ENCODE assay signal across 27 mouse cellular contexts in the genomic region with DNA sequence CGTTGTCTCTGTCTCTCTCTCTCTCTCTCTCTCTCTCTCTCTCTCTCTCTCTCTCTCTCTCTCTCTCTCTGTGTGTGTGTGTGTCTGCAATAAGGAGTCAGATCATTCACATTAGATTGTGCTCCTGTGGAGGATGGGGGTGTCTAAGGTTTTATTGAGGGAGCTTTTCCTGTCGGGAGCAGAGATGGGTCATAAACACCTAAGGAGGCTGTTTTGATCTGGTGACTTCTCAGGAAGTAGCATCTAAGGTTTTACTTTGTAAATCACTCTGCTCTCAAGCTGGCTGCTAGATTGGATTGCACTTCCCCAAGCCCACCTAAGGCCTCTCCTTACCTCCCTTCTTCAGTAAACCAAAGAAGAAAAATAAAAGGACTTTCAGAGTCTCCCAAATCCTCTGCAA. TPM values are rescaled to one million over a fixed set of nuclear protein-coding genes. Genes with fewer than 3 reads are reported as not detected.
DNase-seq lines count a peak whose midpoint lies in the region; ATAC-seq and TF ChIP-seq lines count a peak whose summit lies in the region.
"Had no signal": no experiment of that assay in that cellular context is flagged by ENCODE, and none has a peak within 500 bp of the region (broad histone marks: within the 10 kb centered on the region; RNA-seq: fewer than 3 reads in every experiment).

No protein-coding gene starts in this region.

- peak overlapping the region; percentile 43 for H3K4me2 ChIP-seq in hindbrain, embryonic 12.5 days (replicated peaks)
- H3K4me2 ChIP-seq in hindbrain, postnatal 0 days (ENCODE audit: low read depth, low read length) = no peak overlapping the region
- no peak overlapping the region for H3K4me2 ChIP-seq in kidney, embryonic 16.5 days (replicated peaks; ENCODE audit: low read depth, low read length)
- peak overlapping the region; percentile 51 for H3K4me2 ChIP-seq in hindbrain, embryonic 14.5 days (replicated peaks)
- peak overlapping the region; percentile 63 for H3K4me2 ChIP-seq in neural tube, embryonic 13.5 days
- no peak overlapping the region for H3K4me2 ChIP-seq in forebrain, embryonic 13.5 days
- H3K4me2 ChIP-seq: embryonic facial prominence, embryonic 15.5 days had no signal

- no peaks in the 10 kb centered on the region for H3K36me3 ChIP-seq in hindbrain, embryonic 12.5 days
- H3K36me3 ChIP-seq in hindbrain, postnatal 0 days (ENCODE audit: insufficient read depth, low read length) = no peaks in the 10 kb centered on the region
- no peaks in the 10 kb centered on the region for H3K36me3 ChIP-seq in kidney, embryonic 16.5 days (ENCODE audit: insufficient read depth, low read length)
- no peaks in the 10 kb centered on the region for H3K36me3 ChIP-seq in hindbrain, embryonic 14.5 days (replicated peaks; ENCODE audit: control insufficient read depth, insufficient read depth)
- no peaks in the 10 kb centered on the region for H3K36me3 ChIP-seq in neural tube, embryonic 13.5 days
- H3K36me3 ChIP-seq in forebrain, embryonic 13.5 days (ENCODE audit: poor library complexity, severe bottlenecking) = no peaks in the 10 kb centered on the region
- H3K36me3 ChIP-seq: embryonic facial prominence, embryonic 15.5 days; forebrain, embryonic 10.5 days; heart, embryonic 10.5 days had no signal

- 3% methylated on average over 2 of the region's 2 CpGs for WGBS in hindbrain, embryonic 12.5 days
- 7% methylated on average over 2 of the region's 2 CpGs for WGBS in hindbrain, postnatal 0 days
- WGBS in kidney, embryonic 16.5 days = 11% methylated on average over 2 of the region's 2 CpGs
- WGBS in hindbrain, embryonic 14.5 days = 1% methylated on average over 2 of the region's 2 CpGs
- 9% methylated on average over 2 of the region's 2 CpGs for WGBS in neural tube, embryonic 13.5 days
- WGBS in forebrain, embryonic 13.5 days = 2% methylated on average over 2 of the region's 2 CpGs

- H3K9me3 ChIP-seq in hindbrain, embryonic 12.5 days (replicated peaks) = no peaks in the 10 kb centered on the region
- H3K9me3 ChIP-seq in hindbrain, postnatal 0 days (ENCODE audit: low read length) = no peaks in the 10 kb centered on the region
- no peaks in the 10 kb centered on the region for H3K9me3 ChIP-seq in kidney, embryonic 16.5 days (ENCODE audit: low read length)
- H3K9me3 ChIP-seq in hindbrain, embryonic 14.5 days (ENCODE audit: control insufficient read depth, low read length) = no peaks in the 10 kb centered on the region
- no peaks in the 10 kb centered on the region for H3K9me3 ChIP-seq in neural tube, embryonic 13.5 days
- H3K9me3 ChIP-seq in forebrain, embryonic 13.5 days (replicated peaks) = no peaks in the 10 kb centered on the region
- H3K9me3 ChIP-seq: embryonic facial prominence, embryonic 15.5 days; forebrain, embryonic 10.5 days; heart, embryonic 10.5 days had no signal

- H3K27me3 ChIP-seq in hindbrain, embryonic 12.5 days = peaks cover 100% of the 10 kb centered on the region
- H3K27me3 ChIP-seq in hindbrain, postnatal 0 days (ENCODE audit: insufficient read depth, low read length) = peaks cover 96% of the 10 kb centered on the region
- peaks cover 40% of the 10 kb centered on the region for H3K27me3 ChIP-seq in kidney, embryonic 16.5 days (ENCODE audit: insufficient read depth, low read length)
- peaks cover 98% of the 10 kb centered on the region for H3K27me3 ChIP-seq in hindbrain, embryonic 14.5 days (ENCODE audit: control insufficient read depth, insufficient read depth, low read length)
- H3K27me3 ChIP-seq in neural tube, embryonic 13.5 days = no peaks in the 10 kb centered on the region
- peaks cover 100% of the 10 kb centered on the region for H3K27me3 ChIP-seq in forebrain, embryonic 13.5 days
- H3K27me3 ChIP-seq: CH12.LX, Patski had no signal

- no peak for ATAC-seq in hindbrain, embryonic 12.5 days (ENCODE audit: low FRiP score)
- no peak for ATAC-seq in hindbrain, postnatal 0 days
- 0 out of 2 replicates have a peak, but pooled peaks have one; percentile 40 for ATAC-seq in kidney, embryonic 16.5 days (ENCODE audit: low FRiP score, low TSS enrichment)
- ATAC-seq in hindbrain, embryonic 14.5 days (ENCODE audit: low FRiP score) = no peak
- no peak for ATAC-seq in neural tube, embryonic 13.5 days (ENCODE audit: low read depth)
- ATAC-seq in forebrain, embryonic 13.5 days = no peak
- ATAC-seq: activated CD4-positive, CD25-positive, alpha-beta regulatory T cell, adult 4 months; forebrain, embryonic 16.5 days; inflammation-experienced regulatory T-cells, adult 6 months; Patski had no signal

- no peak overlapping the region for H3K4me3 ChIP-seq in hindbrain, embryonic 12.5 days
- no peak overlapping the region for H3K4me3 ChIP-seq in hindbrain, postnatal 0 days (ENCODE audit: low read length)
- H3K4me3 ChIP-seq in kidney, embryonic 16.5 days (ENCODE audit: low read length) = no peak overlapping the region
- H3K4me3 ChIP-seq in hindbrain, embryonic 14.5 days (replicated peaks; ENCODE audit: low read length) = no peak overlapping the region
- H3K4me3 ChIP-seq in neural tube, embryonic 13.5 days = no peak overlapping the region
- no peak overlapping the region for H3K4me3 ChIP-seq in forebrain, embryonic 13.5 days
- H3K4me3 ChIP-seq: embryonic facial prominence, embryonic 15.5 days; erythroblast, embryonic 14.5 days; forebrain, embryonic 10.5 days; heart, embryonic 10.5 days had no signal

- H3K27ac ChIP-seq in hindbrain, embryonic 12.5 days = no peak overlapping the region
- no peak overlapping the region for H3K27ac ChIP-seq in hindbrain, postnatal 0 days
- peak overlapping the region; percentile 35; the same call in 1 of the 2 replicates for H3K27ac ChIP-seq in kidney, embryonic 16.5 days (ENCODE audit: low read length)
- H3K27ac ChIP-seq in hindbrain, embryonic 14.5 days = no peak overlapping the region
- H3K27ac ChIP-seq in neural tube, embryonic 13.5 days (replicated peaks) = peak overlapping the region; percentile 92
- no peak overlapping the region for H3K27ac ChIP-seq in forebrain, embryonic 13.5 days
- H3K27ac ChIP-seq: embryonic facial prominence, embryonic 15.5 days; forebrain, embryonic 10.5 days; heart, embryonic 10.5 days had no signal

- no peak for DNase-seq in hindbrain, postnatal 0 days (ENCODE audit: low spot score)
- DNase-seq in kidney, adult 9 months = no peak
- DNase-seq in hindbrain, embryonic 14.5 days (ENCODE audit: low spot score) = no peak
- DNase-seq: adrenal gland, postnatal 14 days; cerebellum, adult 11-12 months; cerebellum, adult 9-11 months; cerebellum, postnatal 36 days; gastrocnemius, postnatal 10 days; heart, adult 18-20 months; heart, postnatal 10 days; heart, postnatal 4 days had no signal

- H3K4me1 ChIP-seq in hindbrain, embryonic 12.5 days = no peaks in the 10 kb centered on the region
- H3K4me1 ChIP-seq in hindbrain, postnatal 0 days (ENCODE audit: insufficient read depth, low read length) = no peaks in the 10 kb centered on the region
- H3K4me1 ChIP-seq in kidney, embryonic 16.5 days (ENCODE audit: insufficient read depth, low read length) = peaks cover 57% of the 10 kb centered on the region
- H3K4me1 ChIP-seq in hindbrain, embryonic 14.5 days (replicated peaks; ENCODE audit: control insufficient read depth, insufficient read depth, low read length) = no peaks in the 10 kb centered on the region
- peaks cover 100% of the 10 kb centered on the region for H3K4me1 ChIP-seq in neural tube, embryonic 13.5 days (replicated peaks)
- no peaks in the 10 kb centered on the region for H3K4me1 ChIP-seq in forebrain, embryonic 13.5 days
- H3K4me1 ChIP-seq: embryonic facial prominence, embryonic 15.5 days; forebrain, embryonic 10.5 days; heart, embryonic 10.5 days had no signal

- no peak overlapping the region for H3K9ac ChIP-seq in hindbrain, embryonic 12.5 days
- no peak overlapping the region for H3K9ac ChIP-seq in hindbrain, postnatal 0 days (replicated peaks; ENCODE audit: low read length)
- H3K9ac ChIP-seq in kidney, embryonic 16.5 days (replicated peaks; ENCODE audit: low read length) = no peak overlapping the region
- H3K9ac ChIP-seq in hindbrain, embryonic 14.5 days = no peak overlapping the region
- H3K9ac ChIP-seq in neural tube, embryonic 13.5 days = peak overlapping the region; percentile 52; the same call in 1 of the 2 replicates
- no peak overlapping the region for H3K9ac ChIP-seq in forebrain, embryonic 13.5 days
- H3K9ac ChIP-seq: embryonic facial prominence, embryonic 15.5 days had no signal

- no peak for TF ChIP-seq CTCF in hindbrain, postnatal 0 days (IDR thresholded peaks at IDR 0.05; ENCODE audit: low read depth)

RNA-seq across cellular contexts. Expression of gene Hoxc4, which starts 5.4 kb away (rescaled TPM):
- polyA plus RNA-seq in hindbrain, embryonic 12.5 days (2016; fragmentation: Nextera tagmentation; extraction: Ambion mirVana) = 34.5 and 59.6 TPM in 2 replicates
- 12.5 and 13.1 TPM in 2 replicates for total RNA-seq in hindbrain, postnatal 0 days (2014; rRNA removed)
- 33.0 and 35.4 TPM in 2 replicates for polyA plus RNA-seq in hindbrain, postnatal 0 days (2015; fragmentation: Nextera tagmentation; extraction: Ambion mirVana)
- polyA plus RNA-seq in kidney, embryonic 16.5 days (2015; fragmentation: Nextera tagmentation; extraction: Ambion mirVana) = 6.9 and 8.6 TPM in 2 replicates
- polyA plus RNA-seq in hindbrain, embryonic 14.5 days (2014; fragmentation: Nextera tagmentation; extraction: Ambion mirVana) = 74.9 and 90.0 TPM in 2 replicates
- polyA plus RNA-seq in neural tube, embryonic 13.5 days (2015; fragmentation: Nextera tagmentation; extraction: Ambion mirVana) = 40.2 and 49.9 TPM in 2 replicates
- not detected in 2 replicates for polyA plus RNA-seq in forebrain, embryonic 13.5 days (2015; fragmentation: Nextera tagmentation; extraction: Ambion mirVana)
- polyA plus RNA-seq: activated CD4-positive, CD25-positive, alpha-beta regulatory T cell, adult 4 months; forebrain, embryonic 10.5 days; forebrain, embryonic 16.5 days; frontal cortex, adult 2 months; inflammation-experienced regulatory T-cells, adult 6 months had no signal

RNA-seq across cellular contexts. Expression of gene Hoxc6, which starts 26.1 kb away (rescaled TPM):
- polyA plus RNA-seq in hindbrain, embryonic 12.5 days (2016; fragmentation: Nextera tagmentation; extraction: Ambion mirVana) = 2.1 and 2.3 TPM in 2 replicates
- total RNA-seq in hindbrain, postnatal 0 days (2014; rRNA removed) = 0.43 and 1.4 TPM in 2 replicates
- polyA plus RNA-seq in hindbrain, postnatal 0 days (2015; fragmentation: Nextera tagmentation; extraction: Ambion mirVana) = 0.59 and 1.2 TPM in 2 replicates
- polyA plus RNA-seq in kidney, embryonic 16.5 days (2015; fragmentation: Nextera tagmentation; extraction: Ambion mirVana) = 7.6 and 11.0 TPM in 2 replicates
- 20.9 and 24.8 TPM in 2 replicates for polyA plus RNA-seq in hindbrain, embryonic 14.5 days (2014; fragmentation: Nextera tagmentation; extraction: Ambion mirVana)
- polyA plus RNA-seq in neural tube, embryonic 13.5 days (2015; fragmentation: Nextera tagmentation; extraction: Ambion mirVana) = 46.8 and 51.1 TPM in 2 replicates
- polyA plus RNA-seq in forebrain, embryonic 13.5 days (2015; fragmentation: Nextera tagmentation; extraction: Ambion mirVana) = not detected in 2 replicates
- polyA plus RNA-seq: activated CD4-positive, CD25-positive, alpha-beta regulatory T cell, adult 4 months; erythroblast, embryonic 14.5 days; forebrain, embryonic 10.5 days; forebrain, embryonic 16.5 days; frontal cortex, adult 2 months; inflammation-experienced regulatory T-cells, adult 6 months had no signal

RNA-seq across cellular contexts. Expression of gene Hoxc8, which starts 33.7 kb away (rescaled TPM):
- not detected in 2 replicates for polyA plus RNA-seq in hindbrain, embryonic 12.5 days (2016; fragmentation: Nextera tagmentation; extraction: Ambion mirVana)
- total RNA-seq in hindbrain, postnatal 0 days (2014; rRNA removed) = 0.26 TPM in 1 of 2 replicates, not detected in the other
- polyA plus RNA-seq in hindbrain, postnatal 0 days (2015; fragmentation: Nextera tagmentation; extraction: Ambion mirVana) = not detected in 2 replicates
- 6.6 and 9.2 TPM in 2 replicates for polyA plus RNA-seq in kidney, embryonic 16.5 days (2015; fragmentation: Nextera tagmentation; extraction: Ambion mirVana)
- polyA plus RNA-seq in hindbrain, embryonic 14.5 days (2014; fragmentation: Nextera tagmentation; extraction: Ambion mirVana) = 9.2 and 22.9 TPM in 2 replicates
- 75.8 and 85.5 TPM in 2 replicates for polyA plus RNA-seq in neural tube, embryonic 13.5 days (2015; fragmentation: Nextera tagmentation; extraction: Ambion mirVana)
- not detected in 2 replicates for polyA plus RNA-seq in forebrain, embryonic 13.5 days (2015; fragmentation: Nextera tagmentation; extraction: Ambion mirVana)
- total RNA-seq: CH12.LX; heart, adult 18-20 months; heart, postnatal 10 days; heart, postnatal 4 days had no signal
- polyA plus RNA-seq: embryonic facial prominence, embryonic 11.5 days; embryonic facial prominence, embryonic 15.5 days; erythroblast, embryonic 14.5 days; forebrain, embryonic 10.5 days; forebrain, embryonic 16.5 days; frontal cortex, adult 2 months; heart, embryonic 14.5 days had no signal

RNA-seq across cellular contexts. Expression of gene Hoxc9, which starts 47.9 kb away (rescaled TPM):
- not detected in 2 replicates for polyA plus RNA-seq in hindbrain, embryonic 12.5 days (2016; fragmentation: Nextera tagmentation; extraction: Ambion mirVana)
- total RNA-seq in hindbrain, postnatal 0 days (2014; rRNA removed) = not detected in 2 replicates
- not detected in 2 replicates for polyA plus RNA-seq in hindbrain, postnatal 0 days (2015; fragmentation: Nextera tagmentation; extraction: Ambion mirVana)
- polyA plus RNA-seq in kidney, embryonic 16.5 days (2015; fragmentation: Nextera tagmentation; extraction: Ambion mirVana) = 7.4 and 9.2 TPM in 2 replicates
- polyA plus RNA-seq in hindbrain, embryonic 14.5 days (2014; fragmentation: Nextera tagmentation; extraction: Ambion mirVana) = 0.25 and 0.75 TPM in 2 replicates
- 40.9 and 43.4 TPM in 2 replicates for polyA plus RNA-seq in neural tube, embryonic 13.5 days (2015; fragmentation: Nextera tagmentation; extraction: Ambion mirVana)
- polyA plus RNA-seq in forebrain, embryonic 13.5 days (2015; fragmentation: Nextera tagmentation; extraction: Ambion mirVana) = not detected in 2 replicates
- total RNA-seq: heart, adult 18-20 months; heart, postnatal 10 days; heart, postnatal 4 days had no signal
- polyA plus RNA-seq: activated CD4-positive, CD25-positive, alpha-beta regulatory T cell, adult 4 months; embryonic facial prominence, embryonic 11.5 days; embryonic facial prominence, embryonic 15.5 days; erythroblast, embryonic 14.5 days; forebrain, embryonic 10.5 days; forebrain, embryonic 16.5 days; frontal cortex, adult 2 months; heart, embryonic 14.5 days; inflammation-experienced regulatory T-cells, adult 6 months had no signal

RNA-seq across cellular contexts. Expression of gene Hoxc5, which starts 56.9 kb away (rescaled TPM):
- 20.2 and 37.0 TPM in 2 replicates for polyA plus RNA-seq in hindbrain, embryonic 12.5 days (2016; fragmentation: Nextera tagmentation; extraction: Ambion mirVana)
- 5.4 and 8.7 TPM in 2 replicates for total RNA-seq in hindbrain, postnatal 0 days (2014; rRNA removed)
- polyA plus RNA-seq in hindbrain, postnatal 0 days (2015; fragmentation: Nextera tagmentation; extraction: Ambion mirVana) = 6.4 and 7.3 TPM in 2 replicates
- polyA plus RNA-seq in kidney, embryonic 16.5 days (2015; fragmentation: Nextera tagmentation; extraction: Ambion mirVana) = 4.3 and 5.9 TPM in 2 replicates
- 25.0 and 32.2 TPM in 2 replicates for polyA plus RNA-seq in hindbrain, embryonic 14.5 days (2014; fragmentation: Nextera tagmentation; extraction: Ambion mirVana)
- polyA plus RNA-seq in neural tube, embryonic 13.5 days (2015; fragmentation: Nextera tagmentation; extraction: Ambion mirVana) = 18.8 and 32.2 TPM in 2 replicates
- polyA plus RNA-seq in forebrain, embryonic 13.5 days (2015; fragmentation: Nextera tagmentation; extraction: Ambion mirVana) = not detected in 2 replicates
- total RNA-seq: heart, postnatal 4 days had no signal
- polyA plus RNA-seq: activated CD4-positive, CD25-positive, alpha-beta regulatory T cell, adult 4 months; erythroblast, embryonic 14.5 days; forebrain, embryonic 10.5 days; forebrain, embryonic 16.5 days; frontal cortex, adult 2 months; inflammation-experienced regulatory T-cells, adult 6 months had no signal

Comparison
In these comparisons a context has a peak if more than half of its experiments do, and no peak if none do; other contexts are left out.
1. H3K4me2 ChIP-seq: peak in hindbrain, embryonic 12.5 days (single experiment), hindbrain, embryonic 14.5 days (single experiment) and neural tube, embryonic 13.5 days (single experiment); none in hindbrain, postnatal 0 days (single experiment), kidney, embryonic 16.5 days (single experiment) and forebrain, embryonic 13.5 days (single experiment).
2. H3K27ac ChIP-seq: peak in kidney, embryonic 16.5 days (single experiment) and neural tube, embryonic 13.5 days (single experiment); none in hindbrain, embryonic 12.5 days (single experiment), hindbrain, postnatal 0 days (single experiment), hindbrain, embryonic 14.5 days (single experiment) and forebrain, embryonic 13.5 days (single experiment).